ENCODE assay signal across 9 mouse cellular contexts in the genomic region with DNA sequence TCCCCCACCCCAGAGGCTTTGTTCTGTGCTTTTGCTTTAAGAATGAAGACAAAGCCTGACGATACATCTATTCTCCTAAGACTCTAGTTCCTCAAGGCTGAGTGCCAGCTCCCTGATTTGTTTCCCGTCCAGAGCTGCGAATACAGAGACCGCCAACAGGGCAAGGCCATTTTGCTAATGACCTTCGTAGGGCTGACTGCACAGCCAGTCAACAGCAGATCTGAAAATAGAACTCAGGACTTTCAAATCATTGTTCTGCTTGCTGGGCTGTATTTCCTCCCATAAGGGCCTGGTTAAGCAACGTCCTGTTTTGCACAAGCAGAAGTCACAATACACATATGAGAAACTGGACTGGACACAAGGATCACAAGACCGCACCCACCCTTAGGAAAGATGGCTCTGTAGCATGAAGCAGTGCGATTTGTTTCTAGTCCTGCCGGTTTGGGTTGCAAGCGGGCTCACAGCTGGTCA.
DNase-seq lines count a peak whose midpoint lies in the region; ATAC-seq and TF ChIP-seq lines count a peak whose summit lies in the region.
"Had no signal": no experiment of that assay in that cellular context is flagged by ENCODE, and none has a peak within 500 bp of the region (broad histone marks: within the 10 kb centered on the region; RNA-seq: fewer than 3 reads in every experiment).

No protein-coding gene starts in this region.

- no peak overlapping the region for H3K27ac ChIP-seq in heart, embryonic 10.5 days
- H3K27ac ChIP-seq in bone marrow macrophage, adult 2 months (ENCODE audit: insufficient read depth, low read depth, low read length) = peak overlapping the region; percentile 99
- no peak overlapping the region for H3K27ac ChIP-seq in liver, embryonic 14.5 days

- no peaks in the 10 kb centered on the region for H3K9me3 ChIP-seq in heart, embryonic 10.5 days
- no peaks in the 10 kb centered on the region for H3K9me3 ChIP-seq in liver, embryonic 14.5 days (ENCODE audit: control insufficient read depth, low read length)

- H3K9ac ChIP-seq in liver, embryonic 14.5 days (replicated peaks) = no peak overlapping the region

- no peak overlapping the region for H3K4me2 ChIP-seq in liver, embryonic 14.5 days (ENCODE audit: low read depth)

- no peaks in the 10 kb centered on the region for H3K36me3 ChIP-seq in heart, embryonic 10.5 days
- H3K36me3 ChIP-seq in liver, embryonic 14.5 days (replicated peaks; ENCODE audit: control insufficient read depth, insufficient read depth, low read depth) = no peaks in the 10 kb centered on the region
- H3K36me3 ChIP-seq in splenic B cell, adult 2 months (ENCODE audit: control insufficient read depth, insufficient read depth, low read length, poor library complexity, severe bottlenecking) = no peaks in the 10 kb centered on the region
- H3K36me3 ChIP-seq: G1E had no signal

- WGBS in heart, embryonic 10.5 days = 79% methylated on average over 10 of the region's 10 CpGs
- WGBS in liver, embryonic 14.5 days (ENCODE audit: insufficient replicate concordance) = 46% methylated on average over 10 of the region's 10 CpGs

- no peak for TF ChIP-seq CTCF in bone marrow macrophage, adult 2 months (IDR thresholded peaks at IDR 0.05; ENCODE audit: low read depth, low read length)
- no peak for TF ChIP-seq CTCF in liver, embryonic 14.5 days (IDR thresholded peaks at IDR 0.05; ENCODE audit: low read depth)

- TF ChIP-seq EP300 in liver, embryonic 14.5 days (IDR thresholded peaks at IDR 0.05; ENCODE audit: low read depth) = no peak

- peak; percentile 72 to 92 for DNase-seq in heart, adult 18-20 months
- DNase-seq in heart, embryonic 10.5 days (ENCODE audit: low spot score) = no peak
- DNase-seq in 416B (ENCODE audit: low read depth) = peak; percentile 12
- DNase-seq in heart, postnatal 4 days = peak; percentile 71
- no peak for DNase-seq in liver, embryonic 14.5 days (ENCODE audit: low read depth in 3 of 3, low spot score in 3 of 3)
- peak; percentile 82 for DNase-seq in splenic B cell, adult 2 months (ENCODE audit: low read depth, low spot score)
- DNase-seq in thymus, postnatal 14 days = no peak

- peak; percentile 41; the same call in 1 of the 2 replicates for ATAC-seq in liver, embryonic 14.5 days (ENCODE audit: insufficient read depth)

- no peak for TF ChIP-seq POLR2A in bone marrow macrophage, adult 2 months (IDR thresholded peaks at IDR 0.05; ENCODE audit: borderline replicate concordance, low read depth, low read length)

- 0 out of 2 replicates have a peak, but pooled peaks cover 7% of the 10 kb centered on the region for H3K4me1 ChIP-seq in heart, embryonic 10.5 days
- H3K4me1 ChIP-seq in bone marrow macrophage, adult 2 months (ENCODE audit: control insufficient read depth, insufficient read depth, low read length) = peaks cover 54% of the 10 kb centered on the region
- H3K4me1 ChIP-seq in liver, embryonic 14.5 days (replicated peaks; ENCODE audit: control insufficient read depth in 2 of 2, insufficient read depth in 2 of 2, low read length in 1 of 2) = no peaks in the 10 kb centered on the region

- no peak overlapping the region for H3K4me3 ChIP-seq in heart, embryonic 10.5 days
- peak overlapping the region; percentile 30 for H3K4me3 ChIP-seq in bone marrow macrophage, adult 2 months (ENCODE audit: insufficient read depth, low read length)
- no peak overlapping the region for H3K4me3 ChIP-seq in liver, embryonic 14.5 days (ENCODE audit: insufficient read depth in 1 of 2, low read depth in 2 of 2, low read length in 2 of 2)

- H3K27me3 ChIP-seq in heart, embryonic 10.5 days (ENCODE audit: insufficient read depth, poor library complexity, severe bottlenecking) = no peaks in the 10 kb centered on the region
- no peaks in the 10 kb centered on the region for H3K27me3 ChIP-seq in liver, embryonic 14.5 days (ENCODE audit: control insufficient read depth, insufficient read depth, low read length)
- H3K27me3 ChIP-seq in splenic B cell, adult 2 months (ENCODE audit: control insufficient read depth, insufficient read depth, low read length, poor library complexity, severe bottlenecking) = no peaks in the 10 kb centered on the region

Comparison
In these comparisons a context has a peak if more than half of its experiments do, and no peak if none do; other contexts are left out.
1. DNase-seq: peak in heart, adult 18-20 months (2 of 2), 416B (single experiment), heart, postnatal 4 days (single experiment) and splenic B cell, adult 2 months (single experiment); none in heart, embryonic 10.5 days (single experiment), liver, embryonic 14.5 days (0 of 3) and thymus, postnatal 14 days (single experiment).